Mouse (Mus musculus): Measurements from ENCODE around the gene S100a3. TPM values are rescaled to one million over a fixed set of nuclear protein-coding genes. Genes with fewer than 3 reads are reported as not detected.

Gene S100a3
- polyA plus RNA-seq, 1 experiment from 2014 or later = not detected

DNA sequence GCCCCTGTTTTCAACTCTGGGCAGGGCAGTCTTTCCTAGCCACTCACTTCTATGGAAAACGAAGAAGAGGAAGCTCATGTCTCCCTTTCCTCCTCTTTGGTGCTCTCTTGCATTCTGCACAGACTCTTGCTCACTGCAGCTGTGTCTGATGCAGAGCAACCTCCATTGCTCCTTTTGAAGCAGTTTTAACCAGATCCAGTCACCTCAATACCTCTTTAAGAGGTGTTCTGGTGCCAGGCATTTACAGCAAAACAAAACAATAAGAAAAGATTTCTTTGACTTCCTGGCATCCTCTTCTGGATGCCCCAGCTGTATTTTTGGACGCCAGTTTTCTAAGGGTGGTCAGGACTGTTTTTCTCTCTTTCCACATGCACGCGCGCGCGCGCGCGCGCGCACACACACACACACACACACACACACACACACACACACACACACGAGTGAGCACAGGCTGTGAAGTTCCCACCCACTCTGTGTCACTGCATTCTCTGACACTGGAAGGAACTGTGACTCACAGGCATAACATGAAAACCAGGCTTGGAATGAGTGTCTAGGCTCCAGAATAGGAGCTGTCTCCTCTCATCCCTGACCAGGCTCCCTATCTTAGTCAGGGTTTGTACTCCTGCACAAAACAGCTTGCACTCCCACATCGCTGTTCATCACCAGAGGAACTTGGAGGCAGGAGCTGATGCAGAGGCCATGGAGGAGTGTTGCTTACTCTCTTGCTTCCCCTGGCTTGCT lies 27.2 kb downstream of the S100a3 start:
- DNase-seq (ENCODE audit: low spot score) (no peak), ATAC-seq (ENCODE audit: insufficient number of reproducible peaks, low FRiP score, low TSS enrichment, low read depth) (no peak)
- 88% methylated on average over 14 of the region's 14 CpGs for WGBS
- Histone ChIP-seq H3K27ac (replicated peaks; ENCODE audit: low read depth, low read length) (no peak overlapping the region), H3K9ac (ENCODE audit: low read length) (no peak overlapping the region), H3K4me3 (ENCODE audit: low read depth, low read length) (no peak overlapping the region), H3K4me2 (ENCODE audit: low read depth, severe bottlenecking) (no peak overlapping the region), H3K4me1 (ENCODE audit: control insufficient read depth, insufficient read depth, low read length) (no peaks in the 10 kb centered on the region), H3K27me3 (ENCODE audit: control insufficient read depth, insufficient read depth, low read length) (no peaks in the 10 kb centered on the region), H3K36me3 (ENCODE audit: control insufficient read depth, insufficient read depth, low read length) (no peaks in the 10 kb centered on the region), H3K9me3 (ENCODE audit: control insufficient read depth, low read length) (no peaks in the 10 kb centered on the region)

DNA sequence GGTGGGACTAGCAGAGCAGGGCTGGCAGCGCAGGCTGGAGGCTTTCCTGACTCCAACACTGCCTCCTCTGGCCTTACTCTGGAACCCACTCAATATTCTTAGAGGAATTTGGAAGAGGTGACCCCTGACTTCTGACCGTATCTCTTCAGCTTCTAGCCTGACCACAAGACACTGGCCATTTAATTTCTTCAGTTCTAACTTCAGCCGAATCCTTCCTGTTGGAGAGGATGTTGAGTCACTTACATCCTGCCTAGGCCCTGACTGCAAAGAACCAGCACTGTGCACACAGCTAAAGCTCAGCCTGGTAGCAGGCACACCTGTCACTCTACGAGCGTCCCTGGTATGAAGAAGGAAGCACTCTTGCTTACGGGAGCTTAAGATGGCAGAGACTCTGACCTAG lies 29.0 kb downstream of the S100a3 start:
- Histone ChIP-seq H3K4me3 (ENCODE audit: low read depth, low read length) (no peak overlapping the region), H3K9ac (ENCODE audit: low read length) (no peak overlapping the region), H3K4me1 (ENCODE audit: control insufficient read depth, insufficient read depth, low read length) (no peaks in the 10 kb centered on the region), H3K36me3 (ENCODE audit: control insufficient read depth, insufficient read depth, low read length) (no peaks in the 10 kb centered on the region), H3K9me3 (ENCODE audit: control insufficient read depth, low read length) (no peaks in the 10 kb centered on the region; the same call in 1 of the 2 replicates), H3K4me2 (ENCODE audit: low read depth, severe bottlenecking) (no peak overlapping the region), H3K27ac (replicated peaks; ENCODE audit: low read depth, low read length) (no peak overlapping the region), H3K27me3 (ENCODE audit: control insufficient read depth, insufficient read depth, low read length) (no peaks in the 10 kb centered on the region)
- ATAC-seq (ENCODE audit: insufficient number of reproducible peaks, low FRiP score, low TSS enrichment, low read depth) = no peak
- 81% methylated on average over 6 of the region's 6 CpGs for WGBS
- no peak for DNase-seq (ENCODE audit: low spot score)

DNA sequence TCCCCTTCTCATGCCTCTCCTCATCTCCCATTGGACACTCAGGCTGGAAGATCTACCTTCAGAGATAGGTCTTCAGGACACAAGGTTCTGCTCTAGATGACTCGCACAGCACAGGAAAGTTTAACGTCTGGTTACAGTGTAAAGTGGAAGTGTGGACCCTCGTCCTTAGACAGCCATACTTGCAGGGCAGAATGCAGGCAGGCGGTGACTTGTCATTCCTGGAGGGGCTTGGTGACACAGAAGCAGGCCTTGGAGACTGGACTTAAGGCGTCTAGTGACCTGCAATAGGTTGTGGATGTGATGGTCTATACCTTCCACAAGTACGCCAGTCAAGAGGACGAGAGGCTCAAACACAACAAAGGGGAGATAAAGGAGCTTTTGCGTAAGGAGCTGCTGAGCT lies 29.6 kb downstream of the S100a3 start, which contains the start of gene S100a2:
Gene S100a2, plus strand, starts transcription at position 301 of the 400 bp plus-strand sequence.
- Histone ChIP-seq H3K36me3 (ENCODE audit: control insufficient read depth, insufficient read depth, low read length) (no peaks in the 10 kb centered on the region), H3K4me1 (ENCODE audit: control insufficient read depth, insufficient read depth, low read length) (no peaks in the 10 kb centered on the region), H3K27me3 (ENCODE audit: control insufficient read depth, insufficient read depth, low read length) (no peaks in the 10 kb centered on the region), H3K9me3 (ENCODE audit: control insufficient read depth, low read length) (no peaks in the 10 kb centered on the region; the same call in 1 of the 2 replicates), H3K9ac (ENCODE audit: low read length) (no peak within 1 kb of the TSS), H3K27ac (replicated peaks; ENCODE audit: low read depth, low read length) (no peak within 1 kb of the TSS), H3K4me3 (ENCODE audit: low read depth, low read length) (no peak within 1 kb of the TSS), H3K4me2 (ENCODE audit: low read depth, severe bottlenecking) (no peak within 1 kb of the TSS)
- DNase-seq (ENCODE audit: low spot score) = no peak
- 86% methylated on average over 8 of the region's 8 CpGs for WGBS
- ATAC-seq (ENCODE audit: insufficient number of reproducible peaks, low FRiP score, low TSS enrichment, low read depth) = no peak

DNA sequence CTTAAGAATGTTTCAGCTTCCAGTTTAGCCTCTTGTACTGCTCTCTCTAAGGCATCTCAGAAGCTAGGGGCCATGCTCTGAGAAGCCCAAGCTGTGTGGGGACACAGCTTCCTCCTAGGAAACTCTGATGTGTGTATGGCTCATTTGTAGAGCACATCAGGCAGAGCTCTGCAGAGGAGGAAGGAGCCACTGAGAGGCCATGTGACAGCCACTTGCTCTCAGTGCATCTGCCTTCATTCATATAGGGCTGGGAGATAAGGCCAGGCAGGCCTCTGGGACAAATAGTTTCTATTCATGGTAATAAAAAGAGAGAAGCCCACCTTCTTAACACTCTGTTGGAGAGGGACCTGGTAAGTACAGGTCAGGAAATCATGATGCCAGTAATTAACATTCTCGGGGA lies 34.1 kb downstream of the S100a3 start:
- ATAC-seq (ENCODE audit: insufficient number of reproducible peaks, low FRiP score, low TSS enrichment, low read depth) (no peak), DNase-seq (ENCODE audit: low spot score) (no peak)
- Histone ChIP-seq H3K9me3 (ENCODE audit: control insufficient read depth, low read length) (no peaks in the 10 kb centered on the region; the same call in 1 of the 2 replicates), H3K9ac (ENCODE audit: low read length) (no peak overlapping the region), H3K4me1 (ENCODE audit: control insufficient read depth, insufficient read depth, low read length) (no peaks in the 10 kb centered on the region), H3K27me3 (ENCODE audit: control insufficient read depth, insufficient read depth, low read length) (no peaks in the 10 kb centered on the region), H3K36me3 (ENCODE audit: control insufficient read depth, insufficient read depth, low read length) (no peaks in the 10 kb centered on the region), H3K4me2 (ENCODE audit: low read depth, severe bottlenecking) (no peak overlapping the region), H3K27ac (replicated peaks; ENCODE audit: low read depth, low read length) (no peak overlapping the region), H3K4me3 (ENCODE audit: low read depth, low read length) (no peak overlapping the region)
- WGBS = 65% methylated on average over 1 of the region's 1 CpGs

DNA sequence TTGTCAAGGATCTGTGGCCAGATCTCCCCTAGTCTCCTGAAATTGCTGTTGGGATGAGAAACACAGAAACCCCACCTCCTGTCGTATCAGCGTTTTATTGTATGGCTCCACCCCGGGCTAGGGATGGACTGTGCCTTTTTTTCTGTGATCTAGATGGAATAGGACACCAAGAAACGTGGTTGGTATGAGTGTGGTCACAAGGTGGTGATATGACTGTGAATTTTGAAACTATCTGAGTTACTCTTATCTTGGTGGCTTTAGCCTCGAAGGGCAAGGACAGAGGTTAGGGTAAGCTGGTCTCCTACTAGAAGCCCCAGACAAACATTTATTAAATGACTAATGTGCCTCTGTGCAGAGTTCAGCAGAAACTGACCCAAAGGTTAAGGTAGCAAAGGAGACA lies 35.2 kb downstream of the S100a3 start:
- no peaks in the 10 kb centered on the region for H3K36me3 ChIP-seq (ENCODE audit: control insufficient read depth, insufficient read depth, low read length)
- no peaks in the 10 kb centered on the region for H3K4me1 ChIP-seq (ENCODE audit: control insufficient read depth, insufficient read depth, low read length)
- DNase-seq (ENCODE audit: low spot score) = no peak
- ATAC-seq (ENCODE audit: insufficient number of reproducible peaks, low FRiP score, low TSS enrichment, low read depth) = no peak
- H3K9ac ChIP-seq (ENCODE audit: low read length) = no peak overlapping the region
- H3K4me2 ChIP-seq (ENCODE audit: low read depth, severe bottlenecking) = no peak overlapping the region
- H3K27ac ChIP-seq (replicated peaks; ENCODE audit: low read depth, low read length) = no peak overlapping the region
- no peaks in the 10 kb centered on the region; the same call in 1 of the 2 replicates for H3K9me3 ChIP-seq (ENCODE audit: control insufficient read depth, low read length)
- H3K27me3 ChIP-seq (ENCODE audit: control insufficient read depth, insufficient read depth, low read length) = no peaks in the 10 kb centered on the region
- no peak overlapping the region for H3K4me3 ChIP-seq (ENCODE audit: low read depth, low read length)
- 74% methylated on average over 5 of the region's 5 CpGs for WGBS

DNA sequence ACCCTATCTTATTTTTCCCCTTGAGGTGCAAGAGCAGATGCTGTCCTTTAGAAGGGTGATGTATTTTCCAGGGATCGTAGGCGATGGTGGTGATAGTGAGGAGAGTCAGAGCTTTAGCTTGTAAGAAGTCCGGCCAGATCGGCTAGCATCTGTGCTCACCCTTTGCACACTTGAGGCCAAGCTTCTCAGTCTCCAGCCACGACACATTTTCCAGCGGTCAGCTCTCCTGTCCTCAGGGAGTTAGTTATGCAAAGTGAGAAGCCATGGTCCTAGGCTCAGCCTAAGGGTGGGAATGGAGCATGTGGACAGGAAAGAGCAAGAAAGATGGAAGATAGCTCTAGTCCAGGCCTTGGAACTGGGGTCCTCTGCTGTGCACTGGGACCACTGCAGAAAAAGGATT lies 36.4 kb downstream of the S100a3 start:
- Histone ChIP-seq H3K9ac (ENCODE audit: low read length) (no peak overlapping the region), H3K27ac (replicated peaks; ENCODE audit: low read depth, low read length) (no peak overlapping the region), H3K9me3 (ENCODE audit: control insufficient read depth, low read length) (no peaks in the 10 kb centered on the region; the same call in 1 of the 2 replicates), H3K36me3 (ENCODE audit: control insufficient read depth, insufficient read depth, low read length) (no peaks in the 10 kb centered on the region), H3K4me3 (ENCODE audit: low read depth, low read length) (no peak overlapping the region), H3K4me1 (ENCODE audit: control insufficient read depth, insufficient read depth, low read length) (no peaks in the 10 kb centered on the region), H3K4me2 (ENCODE audit: low read depth, severe bottlenecking) (no peak overlapping the region), H3K27me3 (ENCODE audit: control insufficient read depth, insufficient read depth, low read length) (no peaks in the 10 kb centered on the region)
- 88% methylated on average over 6 of the region's 6 CpGs for WGBS
- no peak for ATAC-seq (ENCODE audit: insufficient number of reproducible peaks, low FRiP score, low TSS enrichment, low read depth)
- no peak for DNase-seq (ENCODE audit: low spot score)

DNA sequence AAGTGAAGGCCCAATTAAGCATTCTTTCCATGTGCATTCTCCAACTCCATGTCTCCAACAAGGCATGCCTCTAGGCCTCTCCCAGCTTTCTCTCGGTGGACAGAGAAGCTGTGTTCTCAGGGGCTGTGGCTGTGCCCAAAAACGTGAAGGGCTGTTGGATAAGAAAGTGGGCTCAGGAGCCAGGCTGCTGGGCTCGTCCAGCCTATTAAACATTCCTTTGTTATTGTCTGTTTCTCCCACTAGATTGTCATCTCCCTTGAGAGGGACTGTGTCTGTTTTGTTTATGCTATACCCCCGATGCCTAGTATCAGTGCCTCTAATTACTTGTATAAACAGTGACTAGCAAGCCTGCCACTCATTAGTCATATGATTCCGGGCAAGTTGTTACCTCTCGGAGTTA lies 37.4 kb downstream of the S100a3 start:
- Histone ChIP-seq H3K36me3 (ENCODE audit: control insufficient read depth, insufficient read depth, low read length) (no peaks in the 10 kb centered on the region), H3K4me2 (ENCODE audit: low read depth, severe bottlenecking) (no peak overlapping the region), H3K27ac (replicated peaks; ENCODE audit: low read depth, low read length) (no peak overlapping the region), H3K27me3 (ENCODE audit: control insufficient read depth, insufficient read depth, low read length) (no peaks in the 10 kb centered on the region), H3K4me3 (ENCODE audit: low read depth, low read length) (no peak overlapping the region), H3K9ac (ENCODE audit: low read length) (no peak overlapping the region), H3K4me1 (ENCODE audit: control insufficient read depth, insufficient read depth, low read length) (no peaks in the 10 kb centered on the region), H3K9me3 (ENCODE audit: control insufficient read depth, low read length) (no peaks in the 10 kb centered on the region; the same call in 1 of the 2 replicates)
- 44% methylated on average over 6 of the region's 6 CpGs for WGBS
- DNase-seq (ENCODE audit: low spot score) (no peak), ATAC-seq (ENCODE audit: insufficient number of reproducible peaks, low FRiP score, low TSS enrichment, low read depth) (no peak)

DNA sequence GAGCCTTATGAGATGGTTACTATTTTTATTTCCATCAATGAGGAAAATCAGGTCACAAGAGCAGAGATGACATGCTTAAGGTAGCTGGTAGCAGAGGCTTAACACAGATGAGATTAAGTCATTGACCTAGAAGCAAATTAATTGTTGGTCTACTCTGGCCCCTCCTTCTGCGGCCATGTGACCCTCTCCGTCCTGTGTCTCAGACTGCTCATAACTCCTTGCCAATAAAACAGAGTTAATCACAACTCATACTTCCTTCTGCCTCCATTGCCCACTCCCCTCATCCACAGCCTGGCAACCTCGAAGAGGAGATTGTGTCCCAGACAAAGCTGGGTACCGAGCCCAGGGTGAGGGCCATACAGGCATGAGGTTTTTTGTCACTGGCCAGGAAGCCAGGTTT lies 37.8 kb downstream of the S100a3 start:
- no peak overlapping the region for H3K9ac ChIP-seq (ENCODE audit: low read length)
- no peaks in the 10 kb centered on the region for H3K27me3 ChIP-seq (ENCODE audit: control insufficient read depth, insufficient read depth, low read length)
- no peak overlapping the region for H3K27ac ChIP-seq (replicated peaks; ENCODE audit: low read depth, low read length)
- no peaks in the 10 kb centered on the region; the same call in 1 of the 2 replicates for H3K9me3 ChIP-seq (ENCODE audit: control insufficient read depth, low read length)
- H3K4me2 ChIP-seq (ENCODE audit: low read depth, severe bottlenecking) = no peak overlapping the region
- 78% methylated on average over 4 of the region's 4 CpGs for WGBS
- H3K36me3 ChIP-seq (ENCODE audit: control insufficient read depth, insufficient read depth, low read length) = no peaks in the 10 kb centered on the region
- ATAC-seq (ENCODE audit: insufficient number of reproducible peaks, low FRiP score, low TSS enrichment, low read depth) (no peak), DNase-seq (ENCODE audit: low spot score) (no peak)
- H3K4me3 ChIP-seq (ENCODE audit: low read depth, low read length) = no peak overlapping the region
- H3K4me1 ChIP-seq (ENCODE audit: control insufficient read depth, insufficient read depth, low read length) = no peaks in the 10 kb centered on the region

DNA sequence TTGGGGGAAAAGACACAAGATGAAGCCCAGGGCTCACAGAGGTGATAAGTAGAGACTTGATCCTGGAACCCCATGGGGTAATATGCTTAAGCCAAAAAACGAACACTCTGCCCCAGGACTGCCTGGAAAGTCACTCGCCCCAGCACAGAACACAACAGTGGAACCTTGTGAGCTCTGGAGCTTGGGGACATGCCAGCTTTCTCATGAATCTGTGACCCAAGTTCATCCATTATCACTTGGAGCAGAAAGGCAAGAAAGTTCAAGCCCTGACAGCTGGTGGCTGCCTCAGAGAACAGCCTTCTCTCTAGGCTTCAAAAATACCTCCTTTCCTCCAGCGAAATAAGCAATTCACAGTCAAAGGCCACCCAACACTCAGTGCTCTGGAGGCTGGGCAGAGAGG lies 39.0 kb downstream of the S100a3 start:
- no peaks in the 10 kb centered on the region for H3K27me3 ChIP-seq (ENCODE audit: control insufficient read depth, insufficient read depth, low read length)
- H3K4me3 ChIP-seq (ENCODE audit: low read depth, low read length) = no peak overlapping the region
- ATAC-seq (ENCODE audit: insufficient number of reproducible peaks, low FRiP score, low TSS enrichment, low read depth) (no peak), DNase-seq (ENCODE audit: low spot score) (no peak)
- H3K9ac ChIP-seq (ENCODE audit: low read length) = no peak overlapping the region
- H3K4me2 ChIP-seq (ENCODE audit: low read depth, severe bottlenecking) = no peak overlapping the region
- H3K27ac ChIP-seq (replicated peaks; ENCODE audit: low read depth, low read length) = no peak overlapping the region
- no peaks in the 10 kb centered on the region for H3K9me3 ChIP-seq (ENCODE audit: control insufficient read depth, low read length)
- no peaks in the 10 kb centered on the region for H3K36me3 ChIP-seq (ENCODE audit: control insufficient read depth, insufficient read depth, low read length)
- 75% methylated on average over 3 of the region's 3 CpGs for WGBS
- H3K4me1 ChIP-seq (ENCODE audit: control insufficient read depth, insufficient read depth, low read length) = 0 out of 2 replicates have a peak, but pooled peaks cover 2% of the 10 kb centered on the region

Data from limb, embryonic 11.5 days (tissue).